In the genomic region with DNA sequence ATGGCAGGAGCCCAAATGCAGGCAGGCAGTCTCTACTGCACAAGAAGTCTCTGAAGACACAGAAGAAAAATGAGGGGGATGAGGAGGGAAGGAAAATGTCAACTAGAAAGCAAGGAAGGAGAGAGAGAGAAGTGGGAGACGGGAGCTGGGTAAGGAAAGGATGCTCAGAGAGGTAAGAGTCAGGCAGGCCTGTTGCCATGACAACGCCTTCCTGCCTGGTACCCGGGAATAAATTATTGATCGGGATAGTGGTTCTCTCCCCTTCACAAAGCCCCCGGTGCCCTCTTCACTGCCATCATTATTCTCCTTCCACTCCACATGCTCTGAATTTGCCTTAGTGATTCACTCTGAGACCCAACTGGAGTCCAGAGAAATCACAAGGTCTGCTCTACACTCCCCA, we compare ENCODE assay signal across 16 mouse cellular contexts. TPM values are rescaled to one million over a fixed set of nuclear protein-coding genes. Genes with fewer than 3 reads are reported as not detected.
A peak's percentile ranks its signal among the peaks of the same experiment; 100 is the strongest.
DNase-seq lines count a peak whose midpoint lies in the region; ATAC-seq and TF ChIP-seq lines count a peak whose summit lies in the region.
"Had no signal": no experiment of that assay in that cellular context is flagged by ENCODE, and none has a peak within 500 bp of the region (broad histone marks: within the 10 kb centered on the region; RNA-seq: fewer than 3 reads in every experiment).

No protein-coding gene starts in this region.

- no peak overlapping the region for H3K4me3 ChIP-seq in hindbrain, embryonic 14.5 days (replicated peaks; ENCODE audit: low read length)
- H3K4me3 ChIP-seq in midbrain, embryonic 15.5 days: no peak overlapping the region
- H3K4me3 ChIP-seq in liver, postnatal 0 days (ENCODE audit: low read depth, low read length): no peak overlapping the region
- no peak overlapping the region for H3K4me3 ChIP-seq in intestine, postnatal 0 days (ENCODE audit: low read depth, low read length)
- H3K4me3 ChIP-seq: limb, embryonic 12.5 days; myocyte had no signal

- no peak for TF ChIP-seq EP300 in liver, postnatal 0 days (IDR thresholded peaks at IDR 0.05; ENCODE audit: low read depth)

- peaks cover 45% of the 10 kb centered on the region for H3K4me1 ChIP-seq in hindbrain, embryonic 14.5 days (replicated peaks; ENCODE audit: control insufficient read depth, insufficient read depth, low read length)
- peaks cover 64% of the 10 kb centered on the region for H3K4me1 ChIP-seq in midbrain, embryonic 15.5 days
- H3K4me1 ChIP-seq in liver, postnatal 0 days (ENCODE audit: insufficient read depth): no peaks in the 10 kb centered on the region
- H3K4me1 ChIP-seq in intestine, postnatal 0 days (replicated peaks; ENCODE audit: control insufficient read depth, insufficient read depth, low read length): no peaks in the 10 kb centered on the region
- H3K4me1 ChIP-seq: limb, embryonic 12.5 days had no signal

- no peaks in the 10 kb centered on the region for H3K27me3 ChIP-seq in hindbrain, embryonic 14.5 days (ENCODE audit: control insufficient read depth, insufficient read depth, low read length)
- H3K27me3 ChIP-seq in midbrain, embryonic 15.5 days (replicated peaks): no peaks in the 10 kb centered on the region
- H3K27me3 ChIP-seq in liver, postnatal 0 days (ENCODE audit: insufficient read depth, low read length): no peaks in the 10 kb centered on the region
- no peaks in the 10 kb centered on the region for H3K27me3 ChIP-seq in intestine, postnatal 0 days (replicated peaks; ENCODE audit: control insufficient read depth, insufficient read depth, low read length)

- no peak overlapping the region; the same call in 1 of the 2 replicates for H3K4me2 ChIP-seq in hindbrain, embryonic 14.5 days (replicated peaks)
- H3K4me2 ChIP-seq in midbrain, embryonic 15.5 days: peak overlapping the region; percentile 27
- H3K4me2 ChIP-seq in liver, postnatal 0 days (ENCODE audit: low read depth, low read length): no peak overlapping the region
- H3K4me2 ChIP-seq in intestine, postnatal 0 days (replicated peaks; ENCODE audit: low read depth): no peak overlapping the region
- H3K4me2 ChIP-seq: limb, embryonic 12.5 days had no signal

- no peak for TF ChIP-seq CTCF in liver, postnatal 0 days (IDR thresholded peaks at IDR 0.05; ENCODE audit: low read depth)
- no peak for TF ChIP-seq CTCF in intestine, postnatal 0 days (IDR thresholded peaks at IDR 0.05; ENCODE audit: low read depth)

- no peak overlapping the region for H3K9ac ChIP-seq in hindbrain, embryonic 14.5 days
- H3K9ac ChIP-seq in midbrain, embryonic 15.5 days: 0 out of 2 replicates have a peak overlapping the region, but pooled peaks have one; percentile 0
- H3K9ac ChIP-seq in liver, postnatal 0 days (replicated peaks): no peak overlapping the region
- no peak overlapping the region for H3K9ac ChIP-seq in intestine, postnatal 0 days (ENCODE audit: low read depth, low read length)
- H3K9ac ChIP-seq: limb, embryonic 12.5 days had no signal

- ATAC-seq in hindbrain, embryonic 14.5 days (ENCODE audit: low FRiP score): 0 out of 2 replicates have a peak, but pooled peaks have one; percentile 58
- peak; percentile 82 for ATAC-seq in midbrain, embryonic 15.5 days (replicated peaks)
- ATAC-seq in liver, postnatal 0 days: no peak
- no peak for ATAC-seq in intestine, postnatal 0 days
- ATAC-seq: activated CD4-positive, CD25-positive, alpha-beta regulatory T cell, adult 4 months had no signal

- peak; percentile 29 for DNase-seq in embryo, embryonic 10 days (ENCODE audit: low spot score)
- DNase-seq in embryo, embryonic 11 days: no peak
- DNase-seq in brain, adult 2 months (ENCODE audit: low read depth, low spot score): peak; percentile 74
- peak; percentile 53 for DNase-seq in hindbrain, embryonic 14.5 days (ENCODE audit: low spot score)
- no peak for DNase-seq in liver, postnatal 0 days
- DNase-seq in cerebellum, adult 9-10 months: no peak
- DNase-seq: cerebellum, adult 11 months; kidney, postnatal 36 days; layer of hippocampus, postnatal 36 days; thymus, adult 2 months had no signal

- H3K27ac ChIP-seq in hindbrain, embryonic 14.5 days: peak overlapping the region; percentile 72
- H3K27ac ChIP-seq in midbrain, embryonic 15.5 days: peak overlapping the region; percentile 77
- H3K27ac ChIP-seq in liver, postnatal 0 days (ENCODE audit: low read depth): no peak overlapping the region
- no peak overlapping the region for H3K27ac ChIP-seq in intestine, postnatal 0 days (ENCODE audit: low read depth, low read length)
- H3K27ac ChIP-seq: limb, embryonic 12.5 days; macrophage had no signal

- 22% methylated on average over 5 of the region's 5 CpGs for WGBS in hindbrain, embryonic 14.5 days
- WGBS in midbrain, embryonic 15.5 days: 20% methylated on average over 5 of the region's 5 CpGs
- WGBS in liver, postnatal 0 days (ENCODE audit: insufficient replicate concordance): 74% methylated on average over 5 of the region's 5 CpGs
- WGBS in intestine, postnatal 0 days: 62% methylated on average over 5 of the region's 5 CpGs

- H3K36me3 ChIP-seq in hindbrain, embryonic 14.5 days (replicated peaks; ENCODE audit: control insufficient read depth, insufficient read depth): no peaks in the 10 kb centered on the region
- no peaks in the 10 kb centered on the region for H3K36me3 ChIP-seq in midbrain, embryonic 15.5 days (replicated peaks)
- no peaks in the 10 kb centered on the region for H3K36me3 ChIP-seq in liver, postnatal 0 days (replicated peaks; ENCODE audit: insufficient read depth, low read length)
- no peaks in the 10 kb centered on the region for H3K36me3 ChIP-seq in intestine, postnatal 0 days (ENCODE audit: control insufficient read depth, insufficient read depth)
- H3K36me3 ChIP-seq: limb, embryonic 12.5 days had no signal

- H3K9me3 ChIP-seq in hindbrain, embryonic 14.5 days (ENCODE audit: control insufficient read depth, low read length): no peaks in the 10 kb centered on the region
- no peaks in the 10 kb centered on the region for H3K9me3 ChIP-seq in midbrain, embryonic 15.5 days
- H3K9me3 ChIP-seq in liver, postnatal 0 days (ENCODE audit: low read length): no peaks in the 10 kb centered on the region
- H3K9me3 ChIP-seq in intestine, postnatal 0 days (ENCODE audit: control insufficient read depth): no peaks in the 10 kb centered on the region
- H3K9me3 ChIP-seq: limb, embryonic 12.5 days had no signal

RNA-seq across cellular contexts. Expression of a gene that starts 23.4 kb away (rescaled TPM):
- 42.8 and 44.9 TPM in 2 replicates for polyA plus RNA-seq in hindbrain, embryonic 14.5 days (2014; fragmentation: Nextera tagmentation; extraction: Ambion mirVana)
- 46.0 and 52.3 TPM in 2 replicates for polyA plus RNA-seq in midbrain, embryonic 15.5 days (2015; fragmentation: Nextera tagmentation; extraction: Ambion mirVana)
- polyA plus RNA-seq in liver, postnatal 0 days (2015; fragmentation: Nextera tagmentation; extraction: Ambion mirVana): 0.05 and 0.09 TPM in 2 replicates
- polyA plus RNA-seq in intestine, postnatal 0 days (2015; fragmentation: Nextera tagmentation; extraction: Ambion mirVana): 0.83 and 1.1 TPM in 2 replicates
- polyA plus RNA-seq: activated CD4-positive, CD25-positive, alpha-beta regulatory T cell, adult 4 months; macrophage; myocyte had no signal

Comparison
In these comparisons a context has a peak if more than half of its experiments do, and no peak if none do; other contexts are left out.
1. DNase-seq: peak in embryo, embryonic 10 days (single experiment), brain, adult 2 months (single experiment) and hindbrain, embryonic 14.5 days (single experiment); none in embryo, embryonic 11 days (single experiment), liver, postnatal 0 days (single experiment) and cerebellum, adult 9-10 months (single experiment).
2. ATAC-seq: peak in hindbrain, embryonic 14.5 days (single experiment) and midbrain, embryonic 15.5 days (single experiment); none in liver, postnatal 0 days (single experiment) and intestine, postnatal 0 days (single experiment).
3. H3K27ac ChIP-seq: peak in hindbrain, embryonic 14.5 days (single experiment) and midbrain, embryonic 15.5 days (single experiment); none in liver, postnatal 0 days (single experiment) and intestine, postnatal 0 days (single experiment).
4. RNA of a gene that starts 23.4 kb away (polyA plus RNA-seq): 46.0 to 52.3 TPM in midbrain, embryonic 15.5 days and 42.8 to 44.9 TPM in hindbrain, embryonic 14.5 days; 0.83 to 1.1 TPM in intestine, postnatal 0 days and 0.05 to 0.09 TPM in liver, postnatal 0 days; every median in the first group is over 10 times any median in the second.